Mouse (Mus musculus): Measurements from ENCODE around the gene Nectin4.
A peak's percentile ranks its signal among the peaks of the same experiment; 100 is the strongest.

Nectin4 gene

DNA sequence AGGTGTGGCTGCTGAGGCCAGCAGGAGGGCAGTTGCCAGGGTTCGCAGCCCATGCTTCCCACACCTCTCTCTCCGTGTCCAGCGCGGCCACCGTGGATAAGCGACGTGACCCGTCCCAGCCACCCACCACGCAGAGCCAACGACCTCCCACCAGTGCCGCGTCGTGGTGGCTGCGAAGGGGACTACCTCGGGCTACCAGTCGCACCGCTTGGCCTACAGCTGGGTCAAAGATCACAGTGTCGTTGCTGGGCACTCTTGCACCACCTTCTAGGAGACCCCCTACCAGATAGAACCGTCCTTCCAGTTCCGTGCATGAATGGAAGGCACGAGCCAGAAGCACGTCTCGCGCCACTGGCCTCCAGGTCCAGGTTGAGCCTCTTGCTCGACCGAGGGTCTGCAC is 9.6 kb upstream of the Nectin4 start:
- DNase-seq (ENCODE audit: low spot score): no peak

DNA sequence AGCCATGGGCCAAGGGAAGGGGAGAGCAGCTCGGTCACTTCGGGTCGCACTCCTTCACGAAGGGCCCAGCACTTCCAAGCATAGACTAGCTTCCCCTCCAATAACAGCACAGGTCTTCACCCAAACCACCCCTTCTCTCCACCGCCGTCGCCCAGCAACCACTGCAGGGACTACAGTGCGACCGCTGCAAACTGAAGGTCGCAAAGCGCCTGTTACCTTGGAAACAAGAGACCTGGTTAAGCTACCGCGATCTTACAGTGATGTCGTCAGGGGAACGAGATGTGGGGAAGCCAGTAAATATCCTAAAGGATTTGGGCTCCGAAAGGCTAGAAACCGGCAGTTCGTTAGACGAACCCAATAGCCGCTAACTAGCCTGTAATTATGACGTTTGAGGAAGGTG is 9.2 kb upstream of the Nectin4 start, which contains the start of gene Klhdc9:
TSS of gene Klhdc9 (minus strand) at position 143 of the 400 bp plus-strand sequence.
- DNase-seq (ENCODE audit: low spot score): peak; percentile 98

DNA sequence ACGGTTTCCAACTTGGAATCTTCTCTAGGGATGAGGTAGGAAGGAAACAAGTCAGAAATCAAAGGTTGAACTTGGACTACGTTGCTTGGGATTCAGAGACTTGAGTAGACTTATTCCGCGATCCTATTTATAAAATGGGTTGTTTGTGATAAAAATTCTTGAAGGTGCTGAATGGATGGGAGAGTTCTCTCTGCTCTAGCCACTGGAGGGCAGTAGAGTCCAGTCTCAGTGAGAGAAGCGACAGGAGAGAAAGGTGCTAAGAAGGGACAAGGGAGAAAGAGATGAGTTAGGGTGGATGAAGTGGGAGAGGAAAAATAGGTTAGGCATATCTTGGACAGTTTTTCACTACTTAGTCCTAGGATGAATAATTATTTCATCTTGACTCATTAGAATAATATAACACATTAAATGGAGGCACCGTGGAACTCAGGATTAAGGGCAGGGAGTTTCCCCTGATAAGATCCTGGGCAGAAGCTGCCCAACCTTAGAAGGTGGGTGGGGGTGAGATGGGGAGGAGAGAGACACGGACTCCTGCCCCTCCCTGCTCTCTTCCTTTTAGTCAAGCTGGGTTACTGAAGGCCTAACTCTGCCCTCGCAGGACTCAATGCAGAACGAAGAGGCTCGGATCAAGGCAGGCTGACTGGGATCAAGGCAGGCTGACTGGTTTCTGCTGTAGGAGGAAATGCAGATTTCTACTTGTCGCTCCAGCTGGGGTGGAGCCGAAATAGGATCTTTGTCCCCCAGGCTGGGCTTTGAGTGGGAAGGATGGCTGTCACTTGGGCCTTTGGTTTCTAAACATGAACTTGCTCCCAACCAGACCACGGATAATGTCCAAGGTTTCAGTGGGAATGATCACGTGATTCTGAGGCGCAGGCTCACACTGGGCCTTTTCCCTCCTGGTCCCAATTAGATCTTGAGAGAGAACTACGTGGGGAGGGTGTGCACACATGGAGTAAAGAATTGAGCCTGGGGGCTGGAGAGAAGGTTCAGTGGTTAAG is 8.5 kb upstream of the Nectin4 start:
- DNase-seq (ENCODE audit: low spot score): peak; percentile 90

DNA sequence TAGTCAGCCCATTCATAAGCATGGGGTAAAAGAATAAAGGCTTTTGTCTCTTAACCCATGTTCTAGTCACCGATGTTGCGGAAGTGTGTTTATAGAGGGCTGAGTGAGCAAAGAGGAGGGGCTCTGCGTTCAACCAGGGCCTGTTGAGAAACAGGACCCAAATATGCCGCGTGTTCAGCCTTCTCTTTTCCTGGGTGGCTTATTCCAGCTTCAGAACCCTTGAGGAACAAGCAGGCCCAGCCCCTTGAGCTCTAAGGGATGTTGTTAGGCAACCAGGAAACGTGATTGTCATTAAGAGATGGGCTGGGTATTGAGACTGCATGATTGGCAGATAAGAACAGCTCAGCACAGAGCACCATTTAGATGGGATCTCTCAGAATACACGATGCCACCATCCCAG is 4.0 kb upstream of the Nectin4 start:
- DNase-seq (ENCODE audit: low spot score): no peak

DNA sequence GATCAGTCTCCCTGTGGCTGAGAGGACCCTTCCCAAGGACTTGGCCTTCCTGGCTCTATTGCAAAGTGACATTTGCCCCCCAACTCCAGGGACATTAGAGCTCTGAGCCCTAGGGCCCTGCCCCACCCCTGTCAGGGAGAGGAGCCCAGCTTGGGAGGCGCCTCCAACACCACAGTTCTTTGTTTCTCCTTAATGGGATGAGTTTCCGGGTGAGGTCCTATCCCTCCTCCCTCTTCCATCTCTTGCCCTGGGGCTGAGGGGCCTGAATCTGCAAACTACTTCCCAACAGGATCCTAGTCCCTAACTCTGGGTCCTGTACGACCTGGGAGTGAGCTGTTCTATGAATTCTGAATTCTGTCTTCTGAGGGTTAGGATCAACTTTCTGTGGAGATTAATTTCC is 3.0 kb downstream of the Nectin4 start:
- DNase-seq (ENCODE audit: low spot score): no peak

DNA sequence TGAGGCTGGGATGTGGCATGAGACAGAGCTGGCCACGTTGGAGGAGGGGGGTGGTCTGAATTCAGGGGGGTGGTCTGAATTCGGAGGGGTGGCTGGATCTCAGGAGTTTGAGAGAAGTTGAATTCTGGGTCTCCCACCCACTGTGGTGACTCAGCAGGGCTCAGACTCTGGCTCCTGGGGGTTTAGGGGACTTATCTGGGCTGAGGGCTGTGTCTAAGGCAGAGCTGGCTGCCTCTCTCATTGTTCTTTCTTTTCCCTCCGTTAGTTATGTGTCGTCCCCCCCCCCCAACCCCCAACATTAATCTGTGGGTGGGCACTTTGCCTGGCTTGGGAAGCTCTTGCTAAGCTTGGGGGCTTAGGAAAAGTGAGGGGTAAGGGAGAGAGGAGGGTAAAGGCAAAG is 4.0 kb downstream of the Nectin4 start:
- no peak for DNase-seq (ENCODE audit: low spot score)

DNA sequence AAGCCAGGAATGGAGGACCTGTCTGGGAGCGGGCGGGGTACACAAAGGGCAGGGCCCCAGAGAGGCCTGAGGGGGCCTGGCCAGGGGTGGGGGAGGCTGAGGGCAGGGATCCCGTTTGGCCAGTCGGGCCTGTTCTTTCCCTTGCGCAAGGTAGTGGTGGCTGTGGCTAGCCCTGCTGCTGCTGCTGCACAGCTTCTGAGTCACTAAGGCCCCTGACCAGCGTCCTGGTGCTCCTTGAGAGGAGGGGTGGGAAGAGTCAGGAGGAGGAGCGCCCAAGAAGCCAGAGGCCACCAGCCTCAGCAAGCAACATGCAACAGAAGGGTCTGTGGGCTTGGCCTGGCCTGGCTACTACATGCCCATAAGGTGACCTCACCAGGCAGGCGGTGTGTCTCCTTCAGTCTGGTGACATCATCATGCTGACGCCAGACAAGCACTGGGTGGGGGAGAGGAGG is 5.8 kb downstream of the Nectin4 start:
- no peak for DNase-seq (ENCODE audit: low spot score)

DNA sequence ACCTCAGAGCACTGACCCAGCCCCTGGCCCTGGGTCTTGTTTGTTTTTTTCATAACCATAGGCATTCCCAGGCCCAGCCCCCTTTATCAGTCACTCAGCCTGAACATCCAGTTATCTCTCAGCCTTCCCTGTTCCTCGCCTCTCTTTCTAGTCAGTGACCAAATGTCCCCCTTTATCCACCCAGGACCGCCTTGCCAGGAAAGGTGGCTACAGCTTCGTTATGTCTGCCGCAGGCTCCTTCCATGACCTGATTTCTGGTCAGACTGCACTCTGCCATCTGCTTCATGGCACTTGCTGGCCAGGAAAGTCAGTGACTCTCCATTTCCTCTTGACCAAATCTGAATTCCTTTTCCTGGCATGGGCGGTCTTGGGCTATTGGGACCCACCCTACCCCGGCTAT is 8.4 kb downstream of the Nectin4 start:
- no peak for DNase-seq (ENCODE audit: low spot score)

DNA sequence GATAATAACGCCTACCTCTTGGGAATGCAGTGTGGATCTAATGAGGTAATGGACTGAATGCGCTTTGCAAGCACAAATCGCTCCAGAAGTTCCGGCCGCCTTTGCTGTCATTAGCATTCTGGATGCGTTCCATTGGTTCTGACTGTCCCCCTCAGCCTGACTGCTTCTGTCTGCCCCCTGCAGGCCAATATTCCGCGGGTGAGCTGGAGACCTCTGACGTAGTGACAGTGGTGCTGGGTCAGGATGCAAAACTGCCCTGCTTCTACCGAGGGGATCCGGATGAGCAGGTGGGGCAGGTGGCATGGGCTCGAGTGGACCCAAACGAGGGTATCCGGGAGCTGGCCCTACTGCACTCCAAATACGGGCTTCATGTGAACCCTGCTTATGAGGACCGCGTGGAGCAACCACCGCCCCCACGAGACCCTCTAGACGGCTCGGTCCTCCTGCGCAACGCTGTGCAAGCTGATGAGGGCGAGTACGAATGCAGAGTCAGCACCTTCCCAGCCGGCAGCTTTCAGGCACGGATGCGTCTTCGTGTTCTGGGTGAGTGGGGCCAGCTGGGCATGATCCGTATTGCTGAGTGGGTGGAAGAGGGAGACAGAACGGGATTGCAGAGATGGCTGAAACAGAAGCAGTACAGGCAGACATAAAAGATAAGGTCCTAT is 10.2 kb downstream of the Nectin4 start:
- peak; percentile 85 for DNase-seq (ENCODE audit: low spot score)

DNA sequence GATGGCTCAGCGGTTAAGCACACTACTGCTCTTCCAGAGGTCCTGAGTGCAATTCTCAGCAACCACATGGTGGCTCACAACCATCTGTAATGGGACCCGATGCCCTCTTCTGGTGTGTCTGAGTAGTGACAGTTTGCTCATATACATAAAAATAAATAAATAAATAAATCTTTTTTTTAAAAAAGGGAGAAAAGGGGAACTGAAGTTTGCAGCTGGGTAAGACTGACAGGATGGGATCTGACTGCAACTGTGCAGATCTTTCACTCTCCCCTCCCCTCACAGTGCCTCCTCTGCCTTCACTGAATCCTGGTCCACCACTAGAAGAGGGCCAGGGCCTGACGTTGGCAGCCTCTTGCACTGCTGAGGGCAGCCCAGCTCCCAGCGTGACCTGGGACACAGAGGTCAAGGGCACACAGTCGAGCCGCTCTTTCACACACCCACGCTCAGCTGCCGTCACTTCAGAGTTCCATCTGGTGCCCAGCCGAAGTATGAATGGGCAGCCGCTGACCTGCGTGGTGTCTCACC is 12.3 kb downstream of the Nectin4 start:
- DNase-seq (ENCODE audit: low spot score): no peak

DNA sequence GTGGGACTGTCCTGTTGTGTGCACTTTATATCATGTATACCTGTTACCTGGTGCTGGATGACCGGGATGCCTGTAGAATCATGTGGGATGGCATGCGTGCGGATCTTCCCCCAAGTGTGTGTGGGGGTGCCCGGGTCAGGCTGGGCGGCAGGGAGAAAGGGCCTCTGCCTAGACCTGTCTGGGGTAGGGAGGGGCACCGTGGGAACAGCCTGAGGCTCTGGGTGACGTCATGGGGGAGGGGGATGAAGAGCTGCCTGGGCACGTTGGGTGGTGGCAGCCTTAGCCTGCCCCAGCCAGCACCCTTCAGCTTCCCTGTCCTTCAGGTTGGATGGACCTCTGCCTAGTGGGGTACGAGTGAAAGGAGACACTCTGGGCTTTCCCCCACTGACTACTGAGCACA is 14.5 kb downstream of the Nectin4 start:
- no peak for DNase-seq (ENCODE audit: low spot score)

DNA sequence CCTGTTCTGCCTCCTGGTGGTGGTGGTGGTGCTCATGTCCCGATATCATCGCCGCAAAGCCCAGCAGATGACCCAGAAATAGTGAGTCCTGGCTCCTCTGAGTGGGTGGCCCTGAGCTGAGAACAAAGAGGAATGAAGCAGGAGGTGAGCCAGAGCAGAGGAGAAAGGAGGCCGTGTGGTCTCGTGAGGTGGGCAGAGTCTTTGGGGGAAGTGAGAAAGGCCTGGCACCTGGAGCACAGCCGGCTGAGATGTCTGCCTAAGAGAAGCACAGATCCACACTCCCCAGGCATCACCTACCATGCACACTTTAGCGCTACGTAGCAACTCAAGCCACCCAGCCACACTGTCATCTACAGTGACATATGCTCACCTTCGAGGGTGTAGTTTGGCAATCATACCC is 15.3 kb downstream of the Nectin4 start:
- no peak for DNase-seq (ENCODE audit: low spot score)

DNA sequence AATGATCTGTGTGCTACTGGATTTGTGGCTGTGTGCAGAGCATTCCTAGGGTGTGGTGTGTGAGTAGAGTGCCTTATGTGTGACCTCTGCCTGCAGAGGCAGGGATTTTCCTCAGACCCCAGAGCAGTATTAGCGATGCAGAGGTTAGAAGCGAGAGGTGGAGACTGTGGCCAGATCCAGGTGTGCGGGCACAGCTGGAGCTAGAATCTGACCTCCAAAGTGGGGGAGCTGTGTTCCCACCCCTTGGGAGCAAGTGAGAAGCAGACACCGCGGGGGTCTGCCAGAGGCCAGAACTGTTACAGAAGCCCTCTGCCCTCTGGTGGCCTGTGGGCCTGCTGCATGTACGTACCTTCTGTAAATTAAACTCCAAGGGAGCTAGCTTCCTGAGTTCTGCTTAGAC is 17.2 kb downstream of the Nectin4 start:
- DNase-seq (ENCODE audit: low spot score): peak; percentile 68

DNA sequence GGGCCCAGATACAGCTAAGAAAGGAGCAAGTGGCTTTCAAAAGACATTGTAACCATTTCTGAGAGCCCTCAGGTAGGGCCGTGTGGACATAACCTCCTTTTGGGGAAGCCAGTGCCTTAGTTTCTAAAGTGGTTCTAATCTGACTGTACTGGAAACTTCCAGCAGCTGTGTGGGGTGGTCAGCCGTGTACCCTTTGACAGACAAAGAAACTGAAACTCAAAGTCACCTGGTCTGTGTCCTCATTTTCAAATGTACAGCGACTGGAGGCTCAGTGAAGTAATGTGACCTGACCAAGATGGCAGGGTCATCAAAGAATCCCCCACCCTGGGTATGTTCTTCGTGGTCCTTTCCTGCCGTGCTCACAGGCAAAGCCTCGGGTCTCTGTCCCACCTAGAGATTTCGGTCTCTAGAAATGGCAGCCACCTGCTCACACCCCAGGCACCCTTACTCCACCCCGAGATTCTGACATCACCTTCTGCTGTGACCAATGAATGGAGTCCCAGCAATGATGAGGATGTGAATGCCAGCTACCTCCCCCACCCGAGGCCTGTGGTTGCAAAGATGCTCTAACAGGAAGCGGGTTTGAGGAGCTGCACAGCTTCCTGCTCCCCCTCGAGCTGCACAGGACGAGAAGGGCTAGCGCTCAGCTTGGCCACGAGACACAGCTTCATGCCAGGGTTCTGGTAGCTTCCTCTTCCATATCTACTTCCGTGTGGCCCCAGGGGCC is 18.6 kb downstream of the Nectin4 start, which contains the start of gene Arhgap30:
TSS of gene Arhgap30 (plus strand) at position 579 of the 727 bp plus-strand sequence.
- DNase-seq (ENCODE audit: low spot score): no peak

DNA sequence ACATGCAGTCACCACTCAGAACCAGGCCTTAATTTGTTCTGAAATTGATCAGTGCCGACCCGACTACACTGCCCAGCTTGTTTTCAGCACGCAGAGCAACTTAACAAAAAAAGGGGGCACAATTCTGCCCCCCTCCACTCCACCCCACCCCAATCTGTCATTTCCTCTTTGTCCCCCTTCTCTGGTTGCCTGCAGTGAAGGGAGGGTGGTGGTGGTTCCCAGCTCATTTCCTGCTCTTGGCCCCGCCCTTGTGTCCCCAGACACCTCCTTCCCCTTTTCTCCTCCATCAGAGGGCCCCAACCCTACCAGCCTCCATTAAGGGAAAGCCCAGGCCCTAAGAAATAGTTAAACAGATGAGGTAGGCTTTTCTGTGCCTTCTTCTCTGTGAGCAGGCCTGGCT is 20.2 kb downstream of the Nectin4 start:
- no peak for DNase-seq (ENCODE audit: low spot score)

DNA sequence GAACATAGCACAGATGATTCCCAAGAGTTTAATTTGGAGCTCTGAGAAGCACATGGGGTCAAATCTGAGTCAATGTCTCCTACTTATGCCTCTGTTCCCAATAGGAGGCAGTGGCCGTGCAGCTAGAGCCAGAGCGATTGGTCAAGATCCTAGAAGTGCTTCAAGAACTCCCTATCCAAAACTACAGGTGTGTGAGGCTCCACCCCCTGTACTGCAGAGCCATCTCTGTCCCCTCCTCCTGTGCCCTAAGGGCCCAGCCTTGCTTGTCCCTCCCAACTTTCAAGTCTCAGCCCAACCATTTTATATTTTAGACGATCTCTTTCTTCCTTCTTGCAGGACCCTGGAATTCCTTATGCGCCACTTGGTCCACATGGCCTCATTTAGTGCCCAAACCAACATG is 31.9 kb downstream of the Nectin4 start:
- DNase-seq (ENCODE audit: low spot score): no peak

DNA sequence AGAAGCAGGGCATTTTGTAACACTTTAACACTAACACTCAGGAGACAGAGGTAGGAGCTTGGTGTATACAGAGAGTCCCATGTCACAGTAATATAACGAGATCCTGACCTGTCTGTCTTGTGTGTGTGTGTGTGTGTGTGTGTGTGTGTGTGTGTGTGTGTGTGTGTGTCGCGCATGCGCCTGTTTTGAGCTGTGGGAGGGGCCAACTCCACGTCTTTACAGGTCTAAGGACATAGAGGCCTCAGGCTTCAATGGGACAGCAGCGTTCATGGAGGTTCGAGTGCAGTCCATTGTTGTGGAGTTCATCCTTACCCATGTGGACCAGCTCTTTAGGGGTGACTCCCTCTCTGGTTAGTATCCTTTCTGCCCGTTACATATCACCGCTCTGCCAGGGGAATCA is 33.1 kb downstream of the Nectin4 start:
- DNase-seq (ENCODE audit: low spot score): no peak

DNA sequence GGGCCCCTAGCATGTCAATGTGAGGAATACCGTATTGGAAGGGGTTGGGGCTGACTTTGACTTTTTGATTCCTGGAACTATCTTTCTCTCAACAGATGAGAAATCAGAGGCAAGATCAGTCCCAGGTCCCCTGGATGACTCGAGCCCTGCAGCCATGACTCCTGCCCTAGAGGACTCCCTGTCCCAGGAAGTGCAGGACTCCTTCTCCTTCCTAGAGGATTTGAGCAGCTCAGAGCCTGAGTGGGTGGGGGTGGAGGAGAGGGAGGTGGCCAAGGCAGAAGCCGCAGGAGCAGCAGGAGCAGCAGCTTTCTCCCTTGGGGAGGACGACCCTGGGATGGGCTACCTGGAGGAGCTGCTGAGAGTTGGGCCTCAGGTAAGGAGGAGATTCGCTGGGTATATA is 37.4 kb downstream of the Nectin4 start:
- no peak for DNase-seq (ENCODE audit: low spot score)

DNA sequence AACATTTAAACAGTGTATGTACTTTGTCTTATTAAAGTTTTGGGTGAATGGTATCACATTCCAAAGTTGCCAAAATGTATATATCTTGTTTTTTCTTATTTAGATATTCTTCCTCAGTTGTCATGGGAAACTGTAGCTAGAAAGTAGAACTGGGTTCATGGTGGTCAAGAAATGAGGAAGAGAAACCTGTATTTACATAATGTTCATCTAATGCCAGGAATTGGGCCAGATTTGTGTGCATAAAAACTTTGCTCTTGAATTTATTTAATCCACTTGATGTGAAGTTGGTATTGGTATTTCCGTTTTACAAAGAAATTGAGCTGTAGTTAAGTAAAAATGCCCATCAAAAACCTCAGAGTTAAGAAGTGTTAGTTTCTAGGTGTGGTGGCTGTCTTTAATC is 40.3 kb downstream of the Nectin4 start:
- no peak for DNase-seq (ENCODE audit: low spot score)

DNA sequence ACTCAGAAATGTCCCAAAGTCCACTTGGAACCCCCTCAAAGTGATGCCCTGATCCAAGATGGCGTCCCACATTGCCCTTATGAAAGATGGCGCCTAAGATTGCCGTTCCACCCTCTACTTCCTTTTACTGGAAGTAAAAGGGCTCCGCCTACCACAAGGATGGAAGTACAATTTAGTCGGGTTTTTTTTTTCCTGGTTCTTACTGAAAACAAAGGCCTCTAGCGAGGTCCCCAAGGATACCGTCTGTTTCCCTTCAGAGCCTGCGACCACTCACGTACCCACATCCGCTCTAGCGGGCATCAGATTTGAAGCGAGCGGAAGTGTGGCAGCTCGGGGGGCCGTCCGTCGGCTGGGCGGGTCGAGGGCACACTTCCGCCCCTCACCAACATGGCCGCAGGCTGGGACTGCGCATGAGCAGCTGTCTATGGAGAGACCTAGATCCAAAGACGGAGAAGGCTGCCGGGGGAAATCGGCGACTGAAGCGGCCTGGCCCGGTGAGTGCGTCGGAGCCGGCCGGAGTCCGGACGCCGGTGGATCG is 41.1 kb downstream of the Nectin4 start, which contains the start of gene Usf1:
TSS of gene Usf1 (plus strand) at position 367 of the 538 bp plus-strand sequence.
- DNase-seq (ENCODE audit: low spot score): peak; percentile 98

DNA sequence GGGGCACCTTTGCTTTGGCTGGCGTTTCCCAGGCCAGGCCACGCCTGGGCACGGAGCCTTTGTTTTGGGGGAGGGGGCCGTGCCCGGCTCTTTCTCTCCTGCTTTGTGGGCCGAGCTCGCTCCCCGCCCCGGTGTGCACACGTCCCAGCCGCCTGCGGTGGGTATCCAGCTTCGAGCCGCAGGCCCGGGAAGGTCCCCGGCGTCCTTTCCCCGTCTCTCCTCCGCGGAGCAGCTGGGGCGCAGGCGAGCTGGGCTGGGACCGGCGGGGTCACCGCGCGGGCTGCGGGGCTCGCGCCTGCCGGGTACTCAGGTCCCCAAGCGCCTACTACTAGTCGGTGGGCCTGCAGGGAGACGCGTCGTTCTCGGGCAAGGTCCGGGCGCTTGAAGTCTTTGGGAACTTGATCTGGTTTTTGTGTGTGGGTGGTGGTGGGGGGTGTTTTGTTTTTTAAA is 41.6 kb downstream of the Nectin4 start:
- DNase-seq (ENCODE audit: low spot score): no peak

DNA sequence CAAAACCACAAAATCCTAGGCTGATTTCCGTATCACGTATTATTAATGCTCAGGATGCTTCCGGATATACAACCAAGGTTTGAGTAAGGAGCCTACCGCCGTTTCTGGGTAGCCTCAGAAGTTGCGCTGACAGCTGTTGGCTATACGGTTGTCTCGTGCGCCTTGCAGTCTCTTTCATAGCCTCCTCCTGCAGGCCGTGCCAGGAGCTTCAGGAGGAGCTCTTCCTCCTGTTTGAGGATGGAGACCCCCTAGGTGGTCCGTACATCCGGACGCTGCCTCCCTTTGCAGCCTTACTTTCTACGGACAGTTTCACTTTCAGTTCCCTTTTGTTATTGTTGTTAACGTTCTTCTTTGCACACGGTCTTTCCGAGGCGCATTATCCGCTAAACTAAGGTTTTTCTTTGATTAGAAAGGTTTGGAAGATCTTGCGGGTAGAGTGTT is 42.1 kb downstream of the Nectin4 start:
- DNase-seq (ENCODE audit: low spot score): peak; percentile 74
